Mouse (Mus musculus) heart, adult 10 weeks (tissue): ENCODE results near the gene H2-M10.2. TPM values are rescaled to one million over a fixed set of nuclear protein-coding genes. Genes with fewer than 3 reads are reported as not detected.

ENCODE experiments used
- polyA plus RNA-seq: library from polyadenylated mRNA; stranded (reverse); fragments of 350-450 nt; fragmentation: Illumina TruSeq; extraction: RNeasy Lipid Tissue Mini Kit (QIAGEN cat#74804); gene quantifications from one replicate; pipeline ENCODE4 v1.2.3, GENCODE M21; 2014; ENCODE audit warnings: low read depth, low replicate concordance

The H2-M10.2 gene
- not detected for polyA plus RNA-seq

GRCm38 (mm10) chr17:36286390-36286789 lies at the start of gene H2-M10.2:
Gene H2-M10.2 (minus strand): TSS chr17:36286490.

GRCm38 (mm10) chr17:36326055-36326454 lies 39.8 kb upstream of the H2-M10.2 start, which contains the start of gene H2-M10.1:
Gene H2-M10.1 (minus strand): TSS chr17:36326155.

GRCm38 (mm10) chr17:36271586-36272256 lies 14.6 kb downstream of the H2-M10.2 start, which contains the start of gene Trim39:
Gene Trim39 (minus strand): TSS chr17:36272247.

GRCm38 (mm10) chr17:36257969-36258368 lies 28.3 kb downstream of the H2-M10.2 start, which contains the start of gene Rpp21:
Gene Rpp21 (minus strand): TSS chr17:36258069.

Other genes starting within 250 kb of the H2-M10.2 start
- gene H2-T22, start 243.7 kb downstream of the H2-M10.2 start, polyA plus RNA-seq, result 22.8 TPM
- gene Gm6034, start 243.5 kb downstream of the H2-M10.2 start, polyA plus RNA-seq, result not detected
- not detected for gene Gm11127, start 228.1 kb downstream of the H2-M10.2 start, polyA plus RNA-seq
- gene Gm19684, start 164.8 kb downstream of the H2-M10.2 start, polyA plus RNA-seq, result not detected
- gene Gm7030, start 157.1 kb downstream of the H2-M10.2 start, polyA plus RNA-seq, result not detected
- not detected for gene Gm8909, start 118.0 kb downstream of the H2-M10.2 start, polyA plus RNA-seq
- not detected for gene H2-T3, start 96.2 kb downstream of the H2-M10.2 start, polyA plus RNA-seq
- gene Rpp21, start 28.4 kb downstream of the H2-M10.2 start, polyA plus RNA-seq, result 49.0 TPM
- gene Trim39, start 14.2 kb downstream of the H2-M10.2 start, polyA plus RNA-seq, result 14.2 TPM
- gene H2-M10.1, start 39.7 kb upstream of the H2-M10.2 start, polyA plus RNA-seq, result not detected
- gene H2-M10.3, start 81.9 kb upstream of the H2-M10.2 start, polyA plus RNA-seq, result not detected
- gene H2-M10.4, start 175.8 kb upstream of the H2-M10.2 start, polyA plus RNA-seq, result not detected